Mouse (Mus musculus) midbrain, embryonic 10.5 days (tissue): Measurements from ENCODE around the gene Ralgapa2. TPM values are rescaled to one million over a fixed set of nuclear protein-coding genes. Genes with fewer than 3 reads are reported as not detected.

Experiments
- DNase-seq: peaks from one replicate; pipeline ENCODE4 v3.0.0-alpha.2; 2017; ENCODE audit warnings: low spot score
- H3K27ac ChIP-seq: fragments of 300-500 bp; sonication (generic); replicated peaks from 2 replicates; pipeline ENCODE4 v1.5.1; 2016; ENCODE audit warnings: mild to moderate bottlenecking
- H3K27me3 ChIP-seq: fragments of 300-500 bp; sonication (generic); 2 replicates; pipeline ENCODE4 v1.6.1; 2016; ENCODE audit warnings: low read depth, mild to moderate bottlenecking; ENCODE audit not compliant: poor library complexity, severe bottlenecking
- H3K36me3 ChIP-seq: fragments of 300-500 bp; sonication (generic); 2 replicates; pipeline ENCODE4 v1.6.1; 2016; ENCODE audit warnings: mild to moderate bottlenecking, moderate library complexity
- H3K4me1 ChIP-seq: fragments of 300-500 bp; sonication (generic); 2 replicates; pipeline ENCODE4 v1.6.1; 2016
- H3K4me3 ChIP-seq: fragments of 300-500 bp; sonication (generic); 2 replicates; pipeline ENCODE4 v1.5.1; 2016; ENCODE audit warnings: mild to moderate bottlenecking, moderate library complexity
- H3K9me3 ChIP-seq: fragments of 300-500 bp; sonication (generic); replicated peaks from 2 replicates; pipeline ENCODE4 v1.6.1; 2016; ENCODE audit warnings: mild to moderate bottlenecking
- WGBS: fragments of 180-500 bp; shearing (Covaris S2); methylation state at CpG from one replicate; pipeline ENCODE4 v1.1.7; 2016; 5-methylcytosine and 5-hydroxymethylcytosine counted together
- polyA plus RNA-seq: library from polyadenylated mRNA; unstranded; fragments of >200 nt; fragmentation: Nextera tagmentation; extraction: Ambion mirVana; gene quantifications from 2 replicates; pipeline ENCODE4 v1.2.1, GENCODE M21; 2016

The Ralgapa2 gene
- polyA plus RNA-seq, 1 experiment from 2014 or later: 9.7 TPM

GRCm38 (mm10) chr2:146227646-146228045 is 284.5 kb downstream of the Ralgapa2 start:
- peaks cover 26% of the 10 kb centered on the region for H3K4me1 ChIP-seq
- no peaks in the 10 kb centered on the region for H3K36me3 ChIP-seq
- H3K9me3 ChIP-seq: no peaks in the 10 kb centered on the region
- whole genome bisulfite sequencing: 63% methylated on average over 3 of the region's 3 CpGs
- H3K4me3 ChIP-seq: no peak overlapping the region
- DNase-seq: no peak
- H3K27me3 ChIP-seq: peaks cover 86% of the 10 kb centered on the region
- H3K27ac ChIP-seq: no peak overlapping the region

GRCm38 (mm10) chr2:146226484-146226883 is 285.7 kb downstream of the Ralgapa2 start:
- H3K27ac ChIP-seq: no peak overlapping the region

GRCm38 (mm10) chr2:146225818-146226217 is 286.3 kb downstream of the Ralgapa2 start:
- Histone ChIP-seq H3K27me3 (peaks cover 91% of the 10 kb centered on the region), H3K9me3 (no peaks in the 10 kb centered on the region), H3K4me3 (peak overlapping the region; percentile 71; the same call in 1 of the 2 replicates), H3K27ac (no peak overlapping the region), H3K4me1 (peaks cover 42% of the 10 kb centered on the region), H3K36me3 (no peaks in the 10 kb centered on the region)
- no peak for DNase-seq
- WGBS: 12% methylated on average over 6 of the region's 6 CpGs

More at GRCm38 (mm10) chr2:146226484-146226883, 285.7 kb downstream of the Ralgapa2 start:
- DNase-seq: peak; percentile 51
- Histone ChIP-seq H3K4me3 (no peak overlapping the region), H3K27me3 (peaks cover 89% of the 10 kb centered on the region), H3K4me1 (peaks cover 36% of the 10 kb centered on the region), H3K36me3 (no peaks in the 10 kb centered on the region), H3K9me3 (no peaks in the 10 kb centered on the region)
- WGBS: 6% methylated on average over 9 of the region's 9 CpGs

- Histone ChIP-seq H3K27me3 (peaks cover 99% of the 10 kb centered on the region), H3K4me1 (peaks cover 59% of the 10 kb centered on the region), H3K27ac (peak overlapping the region; percentile 90), H3K4me3 (peak overlapping the region; percentile 71), H3K36me3 (no peaks in the 10 kb centered on the region), H3K9me3 (no peaks in the 10 kb centered on the region)
- DNase-seq: no peak
- WGBS: 10% methylated on average over 7 of the region's 7 CpGs
Observed at GRCm38 (mm10) chr2:146224141-146224540, 288.0 kb downstream of the Ralgapa2 start.

DNA sequence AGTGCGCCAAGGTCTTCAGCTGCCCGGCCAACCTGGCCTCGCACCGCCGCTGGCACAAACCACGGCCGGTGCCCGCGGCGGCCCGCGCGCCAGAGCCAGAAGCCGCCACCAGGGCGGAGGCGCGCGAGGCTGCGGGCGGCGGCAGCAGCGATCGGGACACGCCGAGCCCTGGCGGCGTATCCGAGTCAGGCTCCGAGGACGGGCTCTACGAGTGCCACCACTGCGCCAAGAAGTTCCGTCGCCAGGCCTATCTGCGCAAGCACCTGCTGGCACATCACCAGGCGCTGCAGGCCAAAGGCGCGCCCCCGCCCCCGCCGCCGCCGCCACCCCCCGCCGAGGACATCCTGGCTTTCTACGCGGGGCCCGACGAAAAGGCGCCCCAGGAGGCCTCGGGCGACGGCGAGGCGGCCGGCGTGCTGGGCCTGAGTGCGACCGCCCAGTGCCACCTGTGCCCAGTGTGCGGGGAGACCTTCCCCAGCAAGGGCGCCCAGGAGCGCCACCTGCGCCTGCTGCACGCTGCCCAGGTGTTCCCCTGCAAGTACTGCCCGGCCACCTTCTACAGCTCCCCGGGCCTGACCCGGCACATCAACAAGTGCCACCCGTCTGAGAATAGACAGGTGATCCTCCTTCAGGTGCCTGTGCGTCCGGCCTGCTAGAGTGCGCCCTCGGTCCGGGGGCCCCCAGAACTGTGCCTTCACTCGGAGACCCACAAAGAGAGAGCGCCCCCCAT is 288.8 kb downstream of the Ralgapa2 start:
- Histone ChIP-seq H3K27ac (peak overlapping the region; percentile 90), H3K9me3 (no peaks in the 10 kb centered on the region), H3K36me3 (no peaks in the 10 kb centered on the region), H3K27me3 (peaks cover 99% of the 10 kb centered on the region), H3K4me3 (peak overlapping the region; percentile 71), H3K4me1 (peaks cover 67% of the 10 kb centered on the region)
- under 1% methylated on average over 75 of the region's 75 CpGs for WGBS
- no peak for DNase-seq

GRCm38 (mm10) chr2:146222279-146223175 is 289.6 kb downstream of the Ralgapa2 start:
- Histone ChIP-seq H3K27me3 (peaks cover 99% of the 10 kb centered on the region), H3K4me3 (peak overlapping the region; percentile 71), H3K36me3 (no peaks in the 10 kb centered on the region), H3K9me3 (no peaks in the 10 kb centered on the region), H3K27ac (peak overlapping the region; percentile 90), H3K4me1 (peaks cover 75% of the 10 kb centered on the region)
- peak; percentile 70 for DNase-seq
- under 1% methylated on average over 128 of the region's 133 CpGs for WGBS

DNA sequence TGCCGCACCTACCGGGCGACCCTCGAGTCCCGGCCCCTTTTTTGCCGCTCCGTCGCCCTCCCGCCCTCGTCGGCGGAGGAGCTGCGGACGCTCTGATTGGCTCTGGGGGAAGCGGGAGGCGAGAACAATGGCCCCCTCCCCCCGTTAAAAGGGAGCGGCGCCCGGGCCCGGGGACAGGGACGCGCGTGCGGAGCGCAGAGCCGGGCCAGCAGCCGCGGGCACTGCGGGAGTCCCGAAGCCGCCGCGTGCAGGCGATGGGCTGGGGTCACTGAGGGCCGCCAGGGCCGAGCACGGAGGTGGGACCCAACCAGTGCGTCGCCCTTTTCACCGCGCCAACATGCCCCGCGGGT is 290.2 kb downstream of the Ralgapa2 start:
- H3K27ac ChIP-seq: peak overlapping the region; percentile 90
- DNase-seq: peak; percentile 83
- no peaks in the 10 kb centered on the region for H3K9me3 ChIP-seq
- H3K36me3 ChIP-seq: no peaks in the 10 kb centered on the region
- WGBS: 0% methylated on average over 37 of the region's 44 CpGs
- H3K4me1 ChIP-seq: peaks cover 82% of the 10 kb centered on the region
- peak overlapping the region; percentile 71 for H3K4me3 ChIP-seq
- H3K27me3 ChIP-seq: peaks cover 99% of the 10 kb centered on the region

- Histone ChIP-seq H3K36me3 (no peaks in the 10 kb centered on the region), H3K27me3 (peaks cover 99% of the 10 kb centered on the region), H3K9me3 (no peaks in the 10 kb centered on the region), H3K4me1 (peaks cover 82% of the 10 kb centered on the region), H3K4me3 (peak within 1 kb of the TSS; percentile 71), H3K27ac (peak within 1 kb of the TSS; percentile 90)
- peak; percentile 88 for DNase-seq
- whole genome bisulfite sequencing: under 1% methylated on average over 86 of the region's 86 CpGs
Observed at GRCm38 (mm10) chr2:146221076-146221928, 290.8 kb downstream of the Ralgapa2 start, which contains the start of gene Insm1. TSS of gene Insm1 (plus strand) at chr2:146221921.

GRCm38 (mm10) chr2:146220591-146221075 is 291.5 kb downstream of the Ralgapa2 start:
- Histone ChIP-seq H3K4me3 (peak overlapping the region; percentile 71), H3K27ac (peak overlapping the region; percentile 90), H3K27me3 (peaks cover 99% of the 10 kb centered on the region), H3K9me3 (no peaks in the 10 kb centered on the region), H3K4me1 (peaks cover 82% of the 10 kb centered on the region), H3K36me3 (no peaks in the 10 kb centered on the region)
- DNase-seq: peak; percentile 80
- WGBS: under 1% methylated on average over 24 of the region's 24 CpGs

DNA sequence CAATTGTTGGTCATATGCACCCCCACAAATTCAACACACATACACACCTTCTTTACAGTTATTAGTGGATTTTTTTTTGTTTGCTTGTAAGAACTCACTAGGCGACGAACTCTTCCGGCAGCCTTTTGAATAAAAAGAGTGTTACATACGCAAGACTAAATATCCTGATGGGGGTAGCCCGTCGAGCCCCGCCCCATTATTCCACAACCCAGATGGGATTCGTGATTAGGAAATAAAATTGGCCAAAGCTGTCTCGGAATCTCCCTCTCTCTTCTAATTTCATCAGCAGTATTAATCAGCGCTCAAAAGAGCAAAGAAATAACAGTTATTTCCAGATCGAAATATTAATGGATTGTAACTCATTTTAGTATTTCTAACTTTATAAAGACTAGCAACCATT is 292.4 kb downstream of the Ralgapa2 start:
- Histone ChIP-seq H3K27me3 (peaks cover 99% of the 10 kb centered on the region), H3K36me3 (no peaks in the 10 kb centered on the region), H3K4me3 (no peak overlapping the region), H3K9me3 (no peaks in the 10 kb centered on the region), H3K4me1 (peaks cover 90% of the 10 kb centered on the region), H3K27ac (no peak overlapping the region)
- DNase-seq: no peak
- 9% methylated on average over 11 of the region's 11 CpGs for WGBS

DNA sequence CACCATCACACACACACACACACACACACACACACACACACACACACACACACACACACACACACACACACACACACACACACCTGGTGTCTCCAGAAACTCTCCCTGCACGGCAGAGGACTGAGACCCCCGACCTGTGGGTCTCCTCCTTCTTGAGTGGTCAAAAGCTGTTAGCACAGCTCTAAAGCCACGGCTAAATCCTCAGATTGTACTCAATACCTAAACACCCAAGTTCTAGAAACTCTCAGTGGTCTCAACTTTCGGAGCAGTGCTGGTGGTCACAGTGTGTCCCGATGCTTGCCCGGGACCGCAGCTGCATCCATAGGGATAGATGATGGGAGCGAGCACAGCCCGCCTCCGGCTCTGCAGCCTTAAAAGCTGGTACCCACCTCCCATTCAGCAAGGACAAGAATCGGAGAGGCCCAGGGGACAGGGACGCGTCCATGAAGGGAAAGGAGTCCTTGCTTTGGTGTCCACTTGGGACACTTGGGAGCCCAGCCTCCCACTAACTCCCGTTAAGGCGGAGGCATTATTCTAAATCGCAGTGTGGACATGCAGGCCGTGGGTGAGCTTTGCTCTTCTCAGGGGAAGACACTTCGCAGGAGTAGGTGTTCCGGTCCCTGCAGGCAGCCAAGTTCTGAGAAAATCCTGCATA is 293.1 kb downstream of the Ralgapa2 start:
- H3K27ac ChIP-seq: peak overlapping the region; percentile 89
- peaks cover 95% of the 10 kb centered on the region for H3K4me1 ChIP-seq
- DNase-seq: peak; percentile 66
- no peaks in the 10 kb centered on the region for H3K9me3 ChIP-seq
- H3K4me3 ChIP-seq: peak overlapping the region; percentile 49
- under 1% methylated on average over 19 of the region's 19 CpGs for WGBS
- peaks cover 98% of the 10 kb centered on the region for H3K27me3 ChIP-seq
- H3K36me3 ChIP-seq: no peaks in the 10 kb centered on the region
